Mouse (Mus musculus) stomach, postnatal 0 days (tissue): ENCODE measurements around the gene Plekhb2. TPM values are rescaled to one million over a fixed set of nuclear protein-coding genes. Genes with fewer than 3 reads are reported as not detected.

ENCODE experiments used
- ATAC-seq: fragments of 200-750 bp; cut with Nextera tagmentation; 2 replicates; pipeline ENCODE4 v1.8.0; 2017; ENCODE audit not compliant: low FRiP score, low TSS enrichment
- DNase-seq: peaks from one replicate; pipeline ENCODE4 v3.0.0-alpha.2; 2016; ENCODE audit warnings: low spot score
- H3K27ac ChIP-seq: fragments of 300-500 bp; sonication (generic); replicated peaks from 2 replicates; pipeline ENCODE4 v1.5.1; 2014; ENCODE audit warnings: mild to moderate bottlenecking, control low read depth
- H3K27me3 ChIP-seq: fragments of 300-500 bp; sonication (generic); 2 replicates; pipeline ENCODE4 v1.6.1; 2014; ENCODE audit warnings: low read length; ENCODE audit not compliant: control insufficient read depth, insufficient read depth
- H3K36me3 ChIP-seq: fragments of 300-500 bp; sonication (generic); 2 replicates; pipeline ENCODE4 v1.6.1; 2014; ENCODE audit warnings: low read length, mixed read lengths; ENCODE audit not compliant: control insufficient read depth, insufficient read depth
- H3K4me1 ChIP-seq: fragments of 300-500 bp; sonication (generic); replicated peaks from 2 replicates; pipeline ENCODE4 v1.6.1; 2014; ENCODE audit warnings: antibody characterized with exemption; ENCODE audit not compliant: control insufficient read depth, insufficient read depth
- H3K4me2 ChIP-seq: fragments of 300-500 bp; sonication (generic); replicated peaks from 2 replicates; pipeline ENCODE4 v1.6.1; 2014; ENCODE audit warnings: low read depth, mild to moderate bottlenecking, control low read depth, moderate library complexity
- H3K4me3 ChIP-seq: fragments of 300-500 bp; sonication (generic); 2 replicates; pipeline ENCODE4 v1.5.1; 2014; ENCODE audit warnings: low read depth, low read length, control low read depth
- H3K9ac ChIP-seq: fragments of 300-500 bp; sonication (generic); 2 replicates; pipeline ENCODE4 v1.6.1; 2014; ENCODE audit warnings: mild to moderate bottlenecking, low read length, control low read depth, mixed read lengths
- H3K9me3 ChIP-seq: fragments of 300-500 bp; sonication (generic); 2 replicates; pipeline ENCODE4 v1.6.1; 2016; ENCODE audit warnings: low read length; ENCODE audit not compliant: control insufficient read depth
- CTCF ChIP-seq: IDR thresholded peaks from 2 replicates; pipeline ENCODE4 v1.5.1; 2016; ENCODE audit warnings: antibody characterized with exemption, low read depth, mild to moderate bottlenecking, moderate library complexity
- EP300 ChIP-seq: optimal IDR thresholded peaks from 2 replicates; pipeline ENCODE3; 2016; ENCODE audit warnings: antibody characterized with exemption
- WGBS: fragments of 180-500 bp; shearing (Covaris S2); extraction: QIAGEN DNeasy Blood & Tissue Kit; methylation state at CpG from one replicate; pipeline ENCODE4 v1.1.7; 2014; 5-methylcytosine and 5-hydroxymethylcytosine counted together
- polyA plus RNA-seq: library from polyadenylated mRNA; unstranded; fragments of >200 nt; fragmentation: Nextera tagmentation; extraction: Ambion mirVana; gene quantifications from 2 replicates; pipeline ENCODE4 v1.2.1, GENCODE M21; 2015

Gene Plekhb2
- polyA plus RNA-seq, 1 experiment from 2014 or later: 105 TPM

DNA sequence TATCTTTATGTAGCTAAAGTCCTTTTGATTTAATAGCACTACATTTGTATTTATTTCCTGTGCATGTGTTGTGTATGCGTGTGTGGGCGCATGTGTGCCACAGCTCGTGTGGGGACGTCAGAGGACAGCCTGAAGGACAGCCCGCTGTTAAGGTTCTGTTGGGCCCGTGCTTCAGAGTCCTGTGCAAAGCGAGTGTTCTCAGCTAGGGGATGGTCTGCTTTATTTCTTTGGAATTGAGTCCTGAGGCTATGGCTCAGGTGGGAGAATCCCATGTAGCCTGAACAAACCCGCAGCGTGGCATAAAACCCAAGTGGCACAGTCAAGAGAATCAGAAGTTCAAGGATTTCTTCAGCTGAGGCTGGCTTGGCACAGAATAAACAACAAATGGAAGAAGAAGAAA lies 21.4 kb downstream of the Plekhb2 start:
- Histone ChIP-seq H3K36me3 (peaks cover 6% of the 10 kb centered on the region; the same call in 1 of the 2 replicates), H3K4me1 (no peaks in the 10 kb centered on the region), H3K27ac (no peak overlapping the region), H3K4me3 (no peak overlapping the region), H3K9ac (no peak overlapping the region), H3K9me3 (no peaks in the 10 kb centered on the region), H3K4me2 (no peak overlapping the region), H3K27me3 (no peaks in the 10 kb centered on the region)
- WGBS: 91% methylated on average over 9 of the region's 9 CpGs
- ATAC-seq (no peak), DNase-seq (no peak)
- TF ChIP-seq CTCF (no peak), EP300 (no peak)

DNA sequence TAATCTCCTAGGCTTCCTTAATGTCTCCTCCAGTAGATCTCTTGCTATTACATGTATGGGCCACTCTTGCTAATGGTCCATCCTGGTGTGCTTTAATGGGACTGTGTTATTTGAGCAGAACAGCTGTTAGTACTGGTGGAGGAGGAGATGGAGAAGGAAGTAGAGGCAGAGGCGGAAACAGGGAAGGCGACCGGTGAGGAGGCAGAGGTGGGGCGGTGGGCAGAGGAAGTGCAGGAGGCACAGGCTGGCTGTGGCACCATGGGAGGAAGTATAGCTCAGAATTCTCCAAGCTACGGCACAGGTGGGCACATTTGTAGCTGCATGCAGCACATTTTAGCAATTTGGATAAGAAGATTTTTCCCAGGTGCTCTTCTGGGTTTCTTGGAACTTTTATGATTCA lies 23.8 kb downstream of the Plekhb2 start:
- no peaks in the 10 kb centered on the region for H3K4me1 ChIP-seq
- H3K4me2 ChIP-seq: no peak overlapping the region
- peaks cover 5% of the 10 kb centered on the region; the same call in 1 of the 2 replicates for H3K36me3 ChIP-seq
- DNase-seq (no peak), ATAC-seq (no peak)
- TF ChIP-seq EP300 (no peak), CTCF (no peak)
- no peak overlapping the region for H3K27ac ChIP-seq
- H3K27me3 ChIP-seq: no peaks in the 10 kb centered on the region
- H3K4me3 ChIP-seq: no peak overlapping the region
- WGBS: 77% methylated on average over 5 of the region's 5 CpGs
- H3K9me3 ChIP-seq: no peaks in the 10 kb centered on the region
- no peak overlapping the region for H3K9ac ChIP-seq

DNA sequence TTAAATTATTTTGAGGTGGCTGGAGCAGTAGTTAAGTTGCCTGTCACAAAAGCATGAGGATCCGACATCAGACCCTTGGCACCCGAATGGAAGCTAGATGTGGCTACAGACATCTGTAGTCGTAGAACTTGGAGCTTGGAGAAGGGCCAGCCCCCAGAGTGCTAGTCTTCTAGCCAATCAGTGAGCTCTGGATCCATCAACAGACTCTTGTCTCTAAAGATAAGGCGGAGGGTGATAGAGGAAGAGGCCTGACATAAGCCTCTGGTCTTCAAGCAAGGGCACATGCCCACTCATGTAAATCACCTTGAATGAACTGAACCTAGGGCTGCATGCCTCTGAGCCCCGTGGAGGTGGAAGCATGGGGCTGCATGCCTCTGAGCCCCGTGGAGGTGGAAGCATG lies 29.8 kb downstream of the Plekhb2 start:
- DNase-seq (peak; percentile 5), ATAC-seq (no peak)
- WGBS: 75% methylated on average over 6 of the region's 6 CpGs
- H3K36me3 ChIP-seq: no peaks in the 10 kb centered on the region
- no peak for TF ChIP-seq CTCF
- TF ChIP-seq EP300: no peak
- no peak overlapping the region for H3K27ac ChIP-seq
- H3K27me3 ChIP-seq: no peaks in the 10 kb centered on the region
- H3K4me3 ChIP-seq: no peak overlapping the region
- H3K4me2 ChIP-seq: no peak overlapping the region
- no peaks in the 10 kb centered on the region for H3K9me3 ChIP-seq
- no peak overlapping the region for H3K9ac ChIP-seq
- H3K4me1 ChIP-seq: no peaks in the 10 kb centered on the region

DNA sequence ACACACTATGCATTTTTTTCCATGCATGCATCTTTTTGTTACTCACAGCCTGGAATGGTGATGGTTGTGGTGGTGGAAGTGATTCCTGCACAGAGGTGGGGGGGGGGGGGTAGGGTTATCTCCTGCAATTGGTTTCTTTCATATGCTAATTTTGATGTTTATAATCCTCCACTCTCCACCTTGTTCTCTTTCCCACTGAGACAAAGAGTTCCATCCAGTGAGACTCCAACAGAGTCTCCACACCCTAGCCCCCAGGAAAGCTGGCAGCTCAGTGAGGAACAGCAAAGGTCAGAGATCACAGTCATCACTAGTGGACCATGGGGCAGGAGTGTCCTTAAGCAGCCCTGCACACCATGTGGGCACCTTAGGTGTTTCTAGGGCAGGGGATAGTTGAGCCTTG lies 34.0 kb downstream of the Plekhb2 start:
- no peak for ATAC-seq
- no peak overlapping the region for H3K4me2 ChIP-seq
- H3K36me3 ChIP-seq: no peaks in the 10 kb centered on the region
- H3K27ac ChIP-seq: no peak overlapping the region
- H3K4me3 ChIP-seq: no peak overlapping the region
- H3K4me1 ChIP-seq: no peaks in the 10 kb centered on the region
- DNase-seq: peak; percentile 4
- no peak overlapping the region for H3K9ac ChIP-seq
- TF ChIP-seq CTCF (no peak), EP300 (no peak)
- H3K9me3 ChIP-seq: no peaks in the 10 kb centered on the region
- no peaks in the 10 kb centered on the region for H3K27me3 ChIP-seq

DNA sequence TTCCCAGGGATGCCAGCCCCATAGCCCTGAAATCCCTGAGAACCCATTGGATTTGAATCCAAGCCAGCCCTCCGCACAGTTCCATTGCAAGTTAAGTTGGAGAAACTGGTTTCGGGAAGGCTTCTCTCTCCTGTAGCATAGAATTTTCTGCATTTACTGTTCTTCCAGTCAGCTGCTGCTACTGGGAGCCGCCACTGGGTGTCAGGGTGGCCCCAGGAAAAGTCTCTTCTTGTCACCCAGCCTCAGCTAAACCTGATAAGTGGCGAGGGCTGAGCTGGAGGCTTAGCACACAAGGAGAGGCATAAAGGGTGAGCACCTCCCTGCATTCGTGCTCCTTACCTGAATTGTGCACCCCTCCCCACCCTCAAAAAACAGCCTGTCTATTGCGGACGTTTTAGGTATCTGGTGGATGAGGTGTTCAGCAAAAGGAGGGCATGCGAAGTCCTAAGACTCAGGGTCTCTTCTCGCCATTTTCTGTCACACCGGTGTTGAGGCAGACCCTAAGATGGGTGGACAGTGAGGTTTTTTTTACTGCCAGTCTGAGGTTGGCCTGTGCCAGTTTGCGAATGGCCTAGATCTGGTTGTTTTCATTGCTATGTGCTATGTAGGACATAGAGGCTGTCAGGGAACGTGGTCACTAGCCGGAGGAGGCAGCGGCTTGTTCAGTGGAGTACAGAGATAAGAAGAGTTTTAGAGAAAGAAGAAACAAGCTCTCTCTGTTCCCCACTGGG lies 41.9 kb downstream of the Plekhb2 start:
- DNase-seq: peak; percentile 55

DNA sequence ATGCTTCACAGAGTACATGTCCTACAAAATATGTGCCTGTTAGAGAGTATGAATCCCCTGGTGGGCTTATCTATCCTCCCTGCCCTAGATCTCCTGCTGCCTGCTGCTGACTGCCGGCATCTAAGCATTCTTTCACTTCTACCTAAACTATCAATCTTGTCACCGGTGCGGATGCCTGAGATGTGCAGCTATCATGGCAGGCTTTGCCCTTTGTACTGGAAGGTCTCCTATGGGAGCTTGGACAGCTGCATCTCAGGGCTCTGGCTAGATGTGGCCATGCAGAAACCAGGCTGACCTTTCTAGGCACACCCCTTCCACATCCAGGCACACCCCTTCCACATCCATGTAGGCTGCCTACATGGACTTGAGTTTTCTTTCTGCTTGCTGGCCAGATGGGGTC lies 42.7 kb downstream of the Plekhb2 start:
- H3K36me3 ChIP-seq: no peaks in the 10 kb centered on the region
- no peaks in the 10 kb centered on the region for H3K4me1 ChIP-seq
- H3K4me2 ChIP-seq: no peak overlapping the region
- TF ChIP-seq CTCF (no peak), EP300 (no peak)
- WGBS: 50% methylated on average over 3 of the region's 3 CpGs
- ATAC-seq: no peak
- no peak overlapping the region for H3K9ac ChIP-seq
- DNase-seq: no peak
- no peaks in the 10 kb centered on the region for H3K27me3 ChIP-seq
- no peak overlapping the region for H3K27ac ChIP-seq
- H3K4me3 ChIP-seq: no peak overlapping the region
- no peaks in the 10 kb centered on the region for H3K9me3 ChIP-seq

More for the DNA sequence above, 41.9 kb downstream of the Plekhb2 start:
- Histone ChIP-seq H3K4me2 (no peak overlapping the region), H3K4me1 (no peaks in the 10 kb centered on the region), H3K27ac (no peak overlapping the region), H3K27me3 (no peaks in the 10 kb centered on the region), H3K4me3 (no peak overlapping the region), H3K9ac (no peak overlapping the region), H3K9me3 (no peaks in the 10 kb centered on the region), H3K36me3 (no peaks in the 10 kb centered on the region)
- TF ChIP-seq CTCF (peak; percentile 82), EP300 (no peak)
- ATAC-seq: 0 out of 2 replicates have a peak, but pooled peaks have one; percentile 65
- WGBS: 53% methylated on average over 14 of the region's 14 CpGs
